Mouse (Mus musculus): Measurements from ENCODE around the gene Sipa1.

DNA sequence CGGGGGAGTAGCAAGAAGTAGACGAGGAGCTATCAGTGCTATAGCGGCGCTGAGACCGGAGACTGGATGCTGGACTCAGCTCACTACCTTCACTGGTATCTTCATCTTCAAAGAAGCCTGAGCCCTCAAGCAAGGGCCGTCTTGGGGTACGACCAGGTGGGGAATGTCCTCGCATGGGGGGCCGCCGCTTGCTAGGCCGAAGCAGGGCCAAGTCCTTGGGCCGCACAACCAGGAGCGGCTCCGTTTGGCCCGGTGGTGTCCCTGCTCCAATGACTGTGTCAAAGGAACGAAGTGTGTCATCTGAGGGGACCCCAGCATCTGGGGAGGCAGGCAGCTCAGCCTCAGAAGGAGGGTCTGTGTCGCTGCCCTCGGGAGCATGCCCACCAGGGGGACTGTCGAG, 21.9 kb upstream of the Sipa1 start:
- TF ChIP-seq CTCF (IDR thresholded peaks at IDR 0.05; ENCODE audit: control insufficient read depth, insufficient read depth, low read length), result no peak
- TF ChIP-seq POLR2A (IDR thresholded peaks at IDR 0.05; ENCODE audit: borderline replicate concordance, control insufficient read depth, low read depth, low read length), result no peak

Measured in bone marrow, adult 2 months (tissue).